Mouse (Mus musculus): ENCODE measurements around the gene Bex1.

DNA sequence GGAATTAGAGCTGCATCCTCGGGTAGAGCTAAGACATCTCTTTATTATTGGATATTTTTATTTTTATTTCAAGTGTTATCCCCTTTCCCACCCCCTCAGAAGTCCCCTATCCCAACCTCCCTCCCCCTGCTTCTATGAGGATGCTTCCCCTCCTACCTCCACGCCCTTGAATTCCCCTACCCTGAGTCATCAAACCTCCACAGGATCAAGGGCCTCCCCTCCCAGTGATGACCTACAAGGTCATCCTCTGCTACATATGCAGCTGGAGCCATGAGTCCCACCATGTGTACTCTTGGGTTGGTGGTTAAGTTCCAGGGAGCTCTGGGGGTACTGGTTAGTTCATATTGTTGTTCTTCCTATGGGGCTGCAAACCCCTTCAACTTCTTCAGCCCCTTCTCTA, 1.9 kb downstream of the Bex1 start:
- TF ChIP-seq CTCF (IDR thresholded peaks at IDR 0.05; ENCODE audit: low read depth, low read length) (no peak), TAL1 (conservative IDR thresholded peaks at IDR 0.05; ENCODE audit: low read depth, low read length) (no peak), GATA1 (IDR thresholded peaks at IDR 0.05; ENCODE audit: borderline replicate concordance, low read length) (no peak), GATA2 (IDR thresholded peaks at IDR 0.05; ENCODE audit: borderline replicate concordance, low read depth, low read length) (no peak), POLR2AphosphoS5 (IDR thresholded peaks at IDR 0.05; ENCODE audit: insufficient replicate concordance, low read depth, low read length) (no peak)
